Mouse (Mus musculus) kidney, embryonic 16.5 days (tissue): ENCODE measurements around the gene Mef2d. TPM values are rescaled to one million over a fixed set of nuclear protein-coding genes. Genes with fewer than 3 reads are reported as not detected.

Experiments used
- ATAC-seq: fragments of 200-750 bp; cut with Nextera tagmentation; 2 replicates; pipeline ENCODE4 v1.8.0; 2017; ENCODE audit warnings: moderate TSS enrichment; ENCODE audit not compliant: low FRiP score, low TSS enrichment
- H3K27ac ChIP-seq: fragments of 300-500 bp; sonication (generic); 2 replicates; pipeline ENCODE4 v1.5.1; 2014; ENCODE audit warnings: low read length
- H3K27me3 ChIP-seq: fragments of 300-500 bp; sonication (generic); 2 replicates; pipeline ENCODE4 v1.6.1; 2014; ENCODE audit warnings: low read length, control low read depth, mixed read lengths; ENCODE audit not compliant: insufficient read depth
- H3K36me3 ChIP-seq: fragments of 300-500 bp; sonication (generic); 2 replicates; pipeline ENCODE4 v1.6.1; 2014; ENCODE audit warnings: low read length, control low read depth, mixed read lengths; ENCODE audit not compliant: insufficient read depth
- H3K4me1 ChIP-seq: fragments of 300-500 bp; sonication (generic); 2 replicates; pipeline ENCODE4 v1.6.1; 2014; ENCODE audit warnings: low read length, control low read depth, mixed read lengths; ENCODE audit not compliant: insufficient read depth
- H3K4me2 ChIP-seq: fragments of 300-500 bp; sonication (generic); replicated peaks from 2 replicates; pipeline ENCODE4 v1.6.1; 2014; ENCODE audit warnings: low read depth, low read length
- H3K4me3 ChIP-seq: fragments of 300-500 bp; sonication (generic); 2 replicates; pipeline ENCODE4 v1.5.1; 2014; ENCODE audit warnings: mild to moderate bottlenecking, low read length
- H3K9ac ChIP-seq: fragments of 300-500 bp; sonication (generic); replicated peaks from 2 replicates; pipeline ENCODE4 v1.6.1; 2014; ENCODE audit warnings: low read length
- H3K9me3 ChIP-seq: fragments of 300-500 bp; sonication (generic); 2 replicates; pipeline ENCODE4 v1.6.1; 2016; ENCODE audit warnings: low read length, control low read depth
- WGBS: fragments of 180-500 bp; shearing (Covaris S2); extraction: QIAGEN DNeasy Blood & Tissue Kit; methylation state at CpG from one replicate; pipeline ENCODE4 v1.1.7; 2014; 5-methylcytosine and 5-hydroxymethylcytosine counted together
- polyA plus RNA-seq: library from polyadenylated mRNA; unstranded; fragments of >200 nt; fragmentation: Nextera tagmentation; extraction: Ambion mirVana; gene quantifications from 2 replicates; pipeline ENCODE4 v1.2.1, GENCODE M21; 2015

Mef2d gene
- polyA plus RNA-seq, 1 experiment from 2014 or later = 16.9 TPM

- no peak overlapping the region for H3K4me3 ChIP-seq
- ATAC-seq = no peak
- H3K9ac ChIP-seq = no peak overlapping the region; the same call in 1 of the 2 replicates
Observed at GRCm38 (mm10) chr3:88148776-88149509, 6.8 kb downstream of the Mef2d start.

DNA sequence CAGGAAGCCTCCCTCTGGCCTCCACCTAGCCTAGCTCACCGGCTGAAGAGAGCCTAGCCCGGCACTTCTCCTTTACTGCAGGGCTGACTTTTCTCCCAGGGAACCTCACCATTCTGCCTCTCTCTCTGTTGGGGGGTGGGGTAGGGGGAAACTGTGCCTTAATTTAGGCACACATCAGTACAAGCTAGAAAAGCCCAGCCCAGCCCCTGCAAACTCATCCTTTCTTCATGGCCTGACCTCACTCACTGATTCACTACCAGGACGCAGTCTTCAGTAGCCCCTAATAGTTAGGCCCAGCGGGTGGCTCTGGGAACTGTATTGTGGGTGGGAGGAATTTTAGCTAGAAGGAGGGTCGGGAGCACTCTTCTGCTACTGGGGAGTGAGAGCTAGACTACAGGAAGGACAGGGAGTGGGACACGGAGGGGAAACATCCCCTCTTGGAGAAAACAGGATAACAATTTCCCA is 7.4 kb downstream of the Mef2d start:
- H3K36me3 ChIP-seq = no peaks in the 10 kb centered on the region
- peak overlapping the region; percentile 2; the same call in 1 of the 2 replicates for H3K4me3 ChIP-seq
- H3K27me3 ChIP-seq = no peaks in the 10 kb centered on the region
- H3K4me1 ChIP-seq = peaks cover 70% of the 10 kb centered on the region
- peak overlapping the region; percentile 38 for H3K4me2 ChIP-seq
- H3K9me3 ChIP-seq = no peaks in the 10 kb centered on the region
- WGBS = 25% methylated on average over 6 of the region's 6 CpGs
- peak overlapping the region; percentile 70 for H3K27ac ChIP-seq
- no peak for ATAC-seq
- peak overlapping the region; percentile 53 for H3K9ac ChIP-seq

More at GRCm38 (mm10) chr3:88148776-88149509, 6.8 kb downstream of the Mef2d start:
- no peaks in the 10 kb centered on the region for H3K9me3 ChIP-seq
- no peaks in the 10 kb centered on the region for H3K36me3 ChIP-seq
- 54% methylated on average over 4 of the region's 4 CpGs for WGBS
- H3K27ac ChIP-seq = peak overlapping the region; percentile 70
- H3K4me1 ChIP-seq = peaks cover 76% of the 10 kb centered on the region
- H3K4me2 ChIP-seq = peak overlapping the region; percentile 38
- H3K27me3 ChIP-seq = no peaks in the 10 kb centered on the region

GRCm38 (mm10) chr3:88150061-88150998 is 8.2 kb downstream of the Mef2d start:
- no peaks in the 10 kb centered on the region for H3K36me3 ChIP-seq
- peak overlapping the region; percentile 53 for H3K9ac ChIP-seq
- H3K9me3 ChIP-seq = no peaks in the 10 kb centered on the region
- peaks cover 62% of the 10 kb centered on the region for H3K4me1 ChIP-seq
- H3K4me3 ChIP-seq = peak overlapping the region; percentile 2; the same call in 1 of the 2 replicates
- H3K4me2 ChIP-seq = peak overlapping the region; percentile 38
- WGBS = 21% methylated on average over 13 of the region's 14 CpGs
- peak; percentile 29; the same call in 1 of the 2 replicates for ATAC-seq
- H3K27ac ChIP-seq = peak overlapping the region; percentile 70
- H3K27me3 ChIP-seq = no peaks in the 10 kb centered on the region

- Histone ChIP-seq H3K27me3 (no peaks in the 10 kb centered on the region), H3K4me2 (no peak overlapping the region), H3K36me3 (peaks cover 2% of the 10 kb centered on the region), H3K9me3 (no peaks in the 10 kb centered on the region), H3K4me1 (peaks cover 55% of the 10 kb centered on the region), H3K9ac (no peak overlapping the region), H3K27ac (peak overlapping the region; percentile 70; the same call in 1 of the 2 replicates), H3K4me3 (no peak overlapping the region)
- WGBS = 65% methylated on average over 3 of the region's 3 CpGs
- no peak for ATAC-seq
Observed at GRCm38 (mm10) chr3:88150999-88151364, 8.8 kb downstream of the Mef2d start.

DNA sequence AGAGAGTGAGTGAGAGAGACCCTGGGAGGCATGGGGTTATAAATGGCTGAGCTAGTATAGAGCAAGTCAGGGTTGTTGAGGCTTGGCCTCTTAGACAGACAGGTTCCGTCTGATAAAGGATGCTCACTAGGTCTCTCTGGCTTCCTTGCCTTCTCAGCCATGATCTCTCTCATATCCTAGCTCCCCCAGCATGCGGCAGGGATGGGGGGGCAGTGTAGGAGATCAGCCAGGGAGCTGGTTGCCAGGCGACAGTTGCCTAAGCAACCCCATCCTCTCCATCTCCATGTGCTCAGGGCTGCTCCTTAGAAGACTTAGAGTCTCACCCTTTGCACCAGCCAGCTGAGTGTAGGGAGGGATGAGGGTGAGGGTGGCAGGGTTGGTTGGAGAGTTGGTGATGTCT is 9.9 kb downstream of the Mef2d start:
- Histone ChIP-seq H3K27me3 (no peaks in the 10 kb centered on the region), H3K4me1 (peaks cover 45% of the 10 kb centered on the region), H3K9me3 (no peaks in the 10 kb centered on the region), H3K36me3 (peaks cover 13% of the 10 kb centered on the region), H3K4me2 (no peak overlapping the region), H3K27ac (no peak overlapping the region), H3K9ac (no peak overlapping the region), H3K4me3 (no peak overlapping the region)
- 80% methylated on average over 3 of the region's 3 CpGs for WGBS
- ATAC-seq = no peak

- no peak overlapping the region for H3K9ac ChIP-seq
- H3K36me3 ChIP-seq = peaks cover 20% of the 10 kb centered on the region
- no peaks in the 10 kb centered on the region for H3K9me3 ChIP-seq
- H3K27ac ChIP-seq = no peak overlapping the region
- H3K27me3 ChIP-seq = no peaks in the 10 kb centered on the region
- WGBS = 88% methylated on average over 3 of the region's 3 CpGs
- ATAC-seq = no peak
- H3K4me3 ChIP-seq = no peak overlapping the region
- no peak overlapping the region for H3K4me2 ChIP-seq
- H3K4me1 ChIP-seq = peaks cover 43% of the 10 kb centered on the region
Observed at GRCm38 (mm10) chr3:88153290-88154011, 11.3 kb downstream of the Mef2d start.

- Histone ChIP-seq H3K4me3 (no peak overlapping the region), H3K27me3 (no peaks in the 10 kb centered on the region), H3K9ac (no peak overlapping the region), H3K27ac (no peak overlapping the region), H3K4me2 (no peak overlapping the region), H3K4me1 (peaks cover 37% of the 10 kb centered on the region), H3K9me3 (no peaks in the 10 kb centered on the region), H3K36me3 (peaks cover 27% of the 10 kb centered on the region)
- no peak for ATAC-seq
- 75% methylated on average over 2 of the region's 2 CpGs for whole genome bisulfite sequencing
Observed at GRCm38 (mm10) chr3:88154236-88154635, 12.1 kb downstream of the Mef2d start.

- Histone ChIP-seq H3K36me3 (peaks cover 51% of the 10 kb centered on the region), H3K9me3 (no peaks in the 10 kb centered on the region), H3K4me2 (no peak overlapping the region), H3K27ac (no peak overlapping the region), H3K27me3 (no peaks in the 10 kb centered on the region), H3K9ac (no peak overlapping the region), H3K4me1 (peaks cover 11% of the 10 kb centered on the region), H3K4me3 (no peak overlapping the region)
- no peak for ATAC-seq
Observed at GRCm38 (mm10) chr3:88156817-88157216, 14.6 kb downstream of the Mef2d start.

DNA sequence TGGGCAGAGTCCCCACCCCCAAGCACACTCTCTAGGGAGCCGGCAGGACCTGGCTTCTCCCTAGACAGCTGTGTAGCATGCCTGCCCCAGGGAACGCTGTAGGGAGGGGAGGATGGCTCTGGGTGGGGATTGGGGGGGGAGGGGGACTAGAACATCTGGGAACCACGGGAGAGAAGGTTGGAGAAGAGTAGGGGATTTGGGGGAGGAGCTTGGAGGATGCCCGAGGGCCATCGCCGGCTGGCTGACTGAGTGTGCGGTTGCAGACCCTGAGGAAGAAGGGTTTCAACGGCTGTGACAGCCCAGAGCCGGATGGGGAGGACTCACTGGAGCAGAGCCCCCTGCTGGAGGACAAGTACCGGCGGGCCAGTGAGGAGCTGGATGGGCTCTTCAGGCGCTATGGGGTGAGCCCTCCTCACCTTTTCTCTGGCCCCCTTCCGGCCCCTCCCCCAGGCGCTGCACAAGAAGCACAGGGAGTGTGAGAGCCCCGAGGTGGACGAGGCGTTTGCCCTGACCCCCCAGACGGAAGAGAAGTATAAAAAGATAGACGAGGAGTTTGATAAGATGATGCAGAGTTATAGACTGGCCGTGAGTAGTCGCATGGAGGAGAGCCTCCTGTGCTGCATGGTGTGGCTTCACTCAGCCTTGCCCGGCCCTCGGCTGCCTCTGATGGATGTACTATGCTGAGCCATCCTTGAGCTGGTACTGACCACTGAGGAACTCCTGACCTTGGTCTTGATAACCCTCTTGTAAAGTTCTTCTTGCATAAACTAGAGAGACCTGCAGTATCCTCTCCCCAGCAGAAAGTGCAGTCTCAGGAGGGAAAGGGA is 15.8 kb downstream of the Mef2d start:
- peak; percentile 71 for ATAC-seq
- Histone ChIP-seq H3K36me3 (peaks cover 62% of the 10 kb centered on the region), H3K4me2 (no peak overlapping the region), H3K4me1 (peaks cover 8% of the 10 kb centered on the region; the same call in 1 of the 2 replicates), H3K9ac (no peak overlapping the region), H3K27me3 (no peaks in the 10 kb centered on the region), H3K4me3 (no peak overlapping the region), H3K27ac (no peak overlapping the region), H3K9me3 (no peaks in the 10 kb centered on the region)
- 20% methylated on average over 23 of the region's 23 CpGs for WGBS
